Mouse (Mus musculus): ENCODE measurements around the gene Bin2. TPM values are rescaled to one million over a fixed set of nuclear protein-coding genes. Genes with fewer than 3 reads are reported as not detected.

Gene Bin2
- polyA plus RNA-seq, 1 experiment from 2014 or later, result 4.2 TPM

DNA sequence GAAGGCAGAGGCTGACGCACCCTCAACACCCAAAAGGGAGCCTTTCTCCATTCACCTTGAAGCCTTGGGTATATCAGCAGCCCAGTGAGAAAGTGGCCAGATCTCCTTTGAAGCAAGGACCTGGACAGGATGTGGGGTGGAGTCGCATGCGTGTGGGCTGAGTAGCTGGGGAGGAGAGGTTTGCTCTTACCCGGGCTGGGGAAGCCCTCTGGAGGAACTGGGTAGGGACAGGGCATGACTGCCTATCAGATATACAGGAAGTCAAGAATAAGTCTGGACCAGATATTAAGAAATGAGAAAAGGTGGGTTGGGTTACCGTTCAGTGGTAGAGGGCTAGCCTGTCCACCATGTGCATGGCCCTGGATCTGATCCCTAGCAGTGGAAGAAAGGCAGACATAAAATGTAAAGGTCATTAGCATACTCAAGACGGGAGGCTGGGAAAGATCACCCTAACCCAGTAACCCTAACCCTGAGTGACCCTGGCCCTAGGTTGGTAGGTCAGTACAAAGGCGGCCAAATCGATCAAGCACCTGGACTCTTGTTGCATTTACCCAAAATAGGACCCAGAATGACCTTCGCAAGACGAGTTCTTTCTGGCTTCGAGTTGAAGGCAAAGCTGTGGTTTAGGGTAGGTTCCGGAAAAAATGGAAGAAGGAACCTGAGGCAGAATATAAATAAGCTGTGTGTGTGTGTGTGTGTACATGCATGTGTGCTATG, 37.7 kb downstream of the Bin2 start:
- Histone ChIP-seq H3K4me3 (ENCODE audit: low read depth, low read length) (no peak overlapping the region), H3K9me3 (ENCODE audit: control insufficient read depth, low read length) (no peaks in the 10 kb centered on the region), H3K36me3 (ENCODE audit: control insufficient read depth, insufficient read depth, low read length) (no peaks in the 10 kb centered on the region), H3K9ac (ENCODE audit: low read length) (no peak overlapping the region), H3K4me2 (ENCODE audit: low read depth, severe bottlenecking) (no peak overlapping the region), H3K4me1 (ENCODE audit: control insufficient read depth, insufficient read depth, low read length) (peaks cover 15% of the 10 kb centered on the region), H3K27ac (replicated peaks; ENCODE audit: low read depth, low read length) (no peak overlapping the region), H3K27me3 (ENCODE audit: control insufficient read depth, insufficient read depth, low read length) (peaks cover 23% of the 10 kb centered on the region)
- DNase-seq (ENCODE audit: low spot score) (no peak), ATAC-seq (ENCODE audit: insufficient number of reproducible peaks, low FRiP score, low TSS enrichment, low read depth) (no peak)
- 84% methylated on average over 12 of the region's 12 CpGs for WGBS

DNA sequence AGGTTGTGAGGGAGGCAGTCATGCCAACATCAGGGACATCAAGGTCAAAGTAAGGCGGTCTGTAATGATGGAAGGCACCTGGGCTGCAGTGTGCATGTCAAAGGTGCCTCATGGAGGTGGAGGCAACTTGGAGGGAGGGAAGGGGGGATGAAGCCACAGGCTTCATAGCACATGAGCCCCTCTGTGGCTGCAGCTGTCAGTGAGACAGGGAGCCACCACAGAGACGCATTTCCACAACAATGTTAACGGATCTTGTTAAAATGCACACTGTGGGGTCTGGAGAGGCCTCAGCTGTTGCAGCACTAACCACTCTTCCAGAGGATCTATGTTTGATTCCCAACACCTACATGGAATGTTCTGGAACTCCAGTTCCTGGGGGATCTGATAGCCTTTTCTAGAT, 39.2 kb downstream of the Bin2 start:
- WGBS, result 66% methylated on average over 3 of the region's 3 CpGs
- no peak for ATAC-seq (ENCODE audit: insufficient number of reproducible peaks, low FRiP score, low TSS enrichment, low read depth)
- H3K27ac ChIP-seq (replicated peaks; ENCODE audit: low read depth, low read length), result no peak overlapping the region

DNA sequence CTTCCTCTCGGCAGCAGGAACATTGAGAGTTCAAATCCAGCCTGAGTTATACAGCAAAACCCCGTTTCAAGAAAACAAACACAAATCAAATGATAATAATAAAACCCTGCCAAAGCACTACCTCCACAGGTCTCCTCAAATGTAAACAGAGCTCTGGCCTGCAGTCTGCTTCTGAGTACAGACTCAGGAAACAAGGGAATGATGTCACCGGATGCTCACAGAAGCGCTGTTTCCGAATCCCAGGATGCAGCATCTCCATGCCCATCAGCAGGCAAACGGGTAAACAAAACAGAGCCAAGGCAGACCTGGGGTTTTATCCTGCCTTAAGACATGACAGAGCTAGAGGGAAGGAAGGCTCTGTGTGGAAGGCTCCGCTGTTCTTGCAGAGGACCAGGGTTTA, 40.6 kb downstream of the Bin2 start:
- 47% methylated on average over 7 of the region's 7 CpGs for WGBS
- Histone ChIP-seq H3K27ac (replicated peaks; ENCODE audit: low read depth, low read length) (no peak overlapping the region), H3K9ac (ENCODE audit: low read length) (no peak overlapping the region), H3K4me1 (ENCODE audit: control insufficient read depth, insufficient read depth, low read length) (peaks cover 8% of the 10 kb centered on the region; the same call in 1 of the 2 replicates), H3K36me3 (ENCODE audit: control insufficient read depth, insufficient read depth, low read length) (no peaks in the 10 kb centered on the region), H3K4me2 (ENCODE audit: low read depth, severe bottlenecking) (no peak overlapping the region), H3K27me3 (ENCODE audit: control insufficient read depth, insufficient read depth, low read length) (no peaks in the 10 kb centered on the region), H3K9me3 (ENCODE audit: control insufficient read depth, low read length) (no peaks in the 10 kb centered on the region), H3K4me3 (ENCODE audit: low read depth, low read length) (no peak overlapping the region)
- DNase-seq (ENCODE audit: low spot score), result no peak
- ATAC-seq (ENCODE audit: insufficient number of reproducible peaks, low FRiP score, low TSS enrichment, low read depth), result no peak

More for the DNA sequence above, 39.2 kb downstream of the Bin2 start:
- no peaks in the 10 kb centered on the region for H3K9me3 ChIP-seq (ENCODE audit: control insufficient read depth, low read length)
- H3K9ac ChIP-seq (ENCODE audit: low read length), result no peak overlapping the region
- DNase-seq (ENCODE audit: low spot score), result no peak
- H3K27me3 ChIP-seq (ENCODE audit: control insufficient read depth, insufficient read depth, low read length), result peaks cover 8% of the 10 kb centered on the region
- peaks cover 8% of the 10 kb centered on the region; the same call in 1 of the 2 replicates for H3K4me1 ChIP-seq (ENCODE audit: control insufficient read depth, insufficient read depth, low read length)
- H3K36me3 ChIP-seq (ENCODE audit: control insufficient read depth, insufficient read depth, low read length), result no peaks in the 10 kb centered on the region
- no peak overlapping the region for H3K4me2 ChIP-seq (ENCODE audit: low read depth, severe bottlenecking)
- H3K4me3 ChIP-seq (ENCODE audit: low read depth, low read length), result no peak overlapping the region

DNA sequence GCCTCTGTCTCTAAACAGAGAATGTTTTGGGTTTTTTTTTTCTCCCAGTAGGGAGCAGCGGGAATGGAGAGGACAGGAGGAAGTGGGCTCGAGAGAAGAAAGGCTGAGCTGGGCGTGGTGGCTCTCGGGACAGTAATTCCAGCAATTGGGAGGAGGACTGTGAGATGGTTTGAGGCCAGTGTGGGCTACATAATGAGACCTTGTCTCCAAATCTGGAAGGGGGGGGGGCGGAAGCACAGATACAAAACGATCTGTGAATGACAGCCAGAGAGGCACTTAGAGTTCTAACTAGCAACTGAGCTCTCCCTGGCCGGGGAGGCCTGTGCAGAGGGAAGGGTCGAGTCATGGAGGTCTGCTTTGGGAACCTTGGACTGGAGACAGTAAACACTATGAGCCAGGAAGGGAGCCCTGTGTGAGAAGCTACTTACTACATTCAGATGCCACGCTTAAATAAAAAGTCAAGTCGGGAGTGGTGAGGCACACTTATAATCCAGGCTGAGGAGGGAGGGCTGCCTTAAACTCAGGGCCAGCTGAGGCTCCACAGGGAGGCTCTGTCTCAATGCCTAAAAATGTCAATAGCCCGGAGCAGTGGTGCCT, 41.5 kb downstream of the Bin2 start:
- WGBS, result 6% methylated on average over 11 of the region's 11 CpGs
- Histone ChIP-seq H3K9me3 (ENCODE audit: control insufficient read depth, low read length) (no peaks in the 10 kb centered on the region), H3K9ac (ENCODE audit: low read length) (0 out of 2 replicates have a peak overlapping the region, but pooled peaks have one; percentile 12), H3K4me3 (ENCODE audit: low read depth, low read length) (no peak overlapping the region), H3K27ac (replicated peaks; ENCODE audit: low read depth, low read length) (no peak overlapping the region), H3K4me2 (ENCODE audit: low read depth, severe bottlenecking) (no peak overlapping the region), H3K4me1 (ENCODE audit: control insufficient read depth, insufficient read depth, low read length) (peaks cover 8% of the 10 kb centered on the region; the same call in 1 of the 2 replicates), H3K36me3 (ENCODE audit: control insufficient read depth, insufficient read depth, low read length) (no peaks in the 10 kb centered on the region), H3K27me3 (ENCODE audit: control insufficient read depth, insufficient read depth, low read length) (no peaks in the 10 kb centered on the region)
- DNase-seq (ENCODE audit: low spot score) (no peak), ATAC-seq (ENCODE audit: insufficient number of reproducible peaks, low FRiP score, low TSS enrichment, low read depth) (no peak)

DNA sequence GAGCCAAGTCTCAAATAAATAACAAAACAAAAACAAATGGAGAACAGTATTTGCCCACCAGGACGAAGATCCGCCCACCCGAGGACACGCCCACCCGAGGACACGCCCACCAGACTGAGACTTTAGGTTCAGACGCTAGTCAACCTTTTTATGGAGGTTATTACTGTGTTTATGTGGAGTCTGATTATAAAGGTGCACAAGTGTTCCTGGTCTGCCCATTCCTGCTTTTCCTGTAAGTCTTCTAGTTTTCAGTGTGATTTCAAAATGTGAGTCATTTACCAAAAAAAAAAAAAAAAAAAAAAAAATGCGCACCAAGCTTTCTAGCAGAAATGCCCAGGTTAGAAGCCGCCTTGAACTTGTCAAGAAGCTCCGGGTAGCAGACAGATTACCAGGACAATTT, 42.1 kb downstream of the Bin2 start:
- no peak overlapping the region for H3K27ac ChIP-seq (replicated peaks; ENCODE audit: low read depth, low read length)

DNA sequence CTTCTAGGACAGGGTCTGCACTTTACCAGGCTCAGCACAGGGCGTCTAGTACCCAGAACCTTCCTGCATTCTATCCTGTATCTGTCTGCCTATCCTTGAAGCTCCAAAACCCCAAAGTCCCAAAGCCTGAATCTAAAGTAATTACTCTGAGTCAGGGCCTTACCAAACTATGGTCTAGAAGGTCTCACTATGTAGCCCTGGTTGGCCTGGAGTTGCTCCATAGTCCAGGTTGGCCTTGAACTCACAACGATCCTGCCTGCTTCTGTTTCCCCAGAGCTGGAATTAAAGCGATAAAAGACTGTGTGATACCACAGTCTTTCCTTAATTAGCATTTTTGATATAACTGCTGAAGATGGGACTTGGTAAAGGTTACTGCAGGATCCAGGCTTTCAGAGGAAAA, 44.9 kb downstream of the Bin2 start:
- no peaks in the 10 kb centered on the region for H3K27me3 ChIP-seq (ENCODE audit: control insufficient read depth, insufficient read depth, low read length)
- no peak for DNase-seq (ENCODE audit: low spot score)
- H3K4me1 ChIP-seq (ENCODE audit: control insufficient read depth, insufficient read depth, low read length), result peaks cover 8% of the 10 kb centered on the region; the same call in 1 of the 2 replicates
- no peak overlapping the region for H3K9ac ChIP-seq (ENCODE audit: low read length)
- 90% methylated on average over 3 of the region's 3 CpGs for WGBS
- no peak overlapping the region for H3K4me3 ChIP-seq (ENCODE audit: low read depth, low read length)
- H3K4me2 ChIP-seq (ENCODE audit: low read depth, severe bottlenecking), result no peak overlapping the region
- H3K36me3 ChIP-seq (ENCODE audit: control insufficient read depth, insufficient read depth, low read length), result no peaks in the 10 kb centered on the region
- no peaks in the 10 kb centered on the region for H3K9me3 ChIP-seq (ENCODE audit: control insufficient read depth, low read length)
- no peak for ATAC-seq (ENCODE audit: insufficient number of reproducible peaks, low FRiP score, low TSS enrichment, low read depth)
- H3K27ac ChIP-seq (replicated peaks; ENCODE audit: low read depth, low read length), result no peak overlapping the region

More for the DNA sequence above, 42.1 kb downstream of the Bin2 start:
- no peak overlapping the region for H3K9ac ChIP-seq (ENCODE audit: low read length)
- no peak overlapping the region for H3K4me3 ChIP-seq (ENCODE audit: low read depth, low read length)
- no peaks in the 10 kb centered on the region for H3K9me3 ChIP-seq (ENCODE audit: control insufficient read depth, low read length)
- H3K4me1 ChIP-seq (ENCODE audit: control insufficient read depth, insufficient read depth, low read length), result peaks cover 8% of the 10 kb centered on the region; the same call in 1 of the 2 replicates
- H3K36me3 ChIP-seq (ENCODE audit: control insufficient read depth, insufficient read depth, low read length), result no peaks in the 10 kb centered on the region
- WGBS, result 11% methylated on average over 10 of the region's 10 CpGs
- no peaks in the 10 kb centered on the region for H3K27me3 ChIP-seq (ENCODE audit: control insufficient read depth, insufficient read depth, low read length)
- DNase-seq (ENCODE audit: low spot score) (peak; percentile 39), ATAC-seq (ENCODE audit: insufficient number of reproducible peaks, low FRiP score, low TSS enrichment, low read depth) (no peak)
- no peak overlapping the region for H3K4me2 ChIP-seq (ENCODE audit: low read depth, severe bottlenecking)

DNA sequence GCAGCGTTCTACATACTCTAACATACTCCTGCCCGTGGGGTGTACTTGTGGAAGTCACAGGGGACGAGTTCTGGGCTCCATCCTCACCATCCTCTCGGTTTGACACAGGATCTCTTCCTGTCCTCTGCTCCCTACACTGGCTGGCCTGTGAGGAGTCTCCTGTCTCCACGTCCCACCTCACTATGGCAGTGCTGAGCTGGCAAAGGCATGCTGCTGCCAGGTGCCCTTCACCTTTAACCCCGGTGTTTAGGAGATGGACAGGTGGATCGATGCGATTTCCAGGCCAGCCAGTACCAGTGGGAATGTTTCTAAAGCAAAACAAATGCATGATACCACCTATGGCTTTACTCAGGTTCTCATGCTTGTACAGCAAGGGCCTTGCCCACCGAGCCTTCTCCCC, 45.6 kb downstream of the Bin2 start:
- DNase-seq (ENCODE audit: low spot score), result no peak
- no peak overlapping the region for H3K9ac ChIP-seq (ENCODE audit: low read length)
- H3K27ac ChIP-seq (replicated peaks; ENCODE audit: low read depth, low read length), result no peak overlapping the region
- ATAC-seq (ENCODE audit: insufficient number of reproducible peaks, low FRiP score, low TSS enrichment, low read depth), result no peak
- H3K27me3 ChIP-seq (ENCODE audit: control insufficient read depth, insufficient read depth, low read length), result no peaks in the 10 kb centered on the region
- 0 out of 2 replicates have a peak, but pooled peaks cover 3% of the 10 kb centered on the region for H3K36me3 ChIP-seq (ENCODE audit: control insufficient read depth, insufficient read depth, low read length)
- H3K4me1 ChIP-seq (ENCODE audit: control insufficient read depth, insufficient read depth, low read length), result peaks cover 8% of the 10 kb centered on the region; the same call in 1 of the 2 replicates
- 87% methylated on average over 9 of the region's 9 CpGs for WGBS
- no peak overlapping the region for H3K4me2 ChIP-seq (ENCODE audit: low read depth, severe bottlenecking)
- no peaks in the 10 kb centered on the region for H3K9me3 ChIP-seq (ENCODE audit: control insufficient read depth, low read length)
- H3K4me3 ChIP-seq (ENCODE audit: low read depth, low read length), result no peak overlapping the region

DNA sequence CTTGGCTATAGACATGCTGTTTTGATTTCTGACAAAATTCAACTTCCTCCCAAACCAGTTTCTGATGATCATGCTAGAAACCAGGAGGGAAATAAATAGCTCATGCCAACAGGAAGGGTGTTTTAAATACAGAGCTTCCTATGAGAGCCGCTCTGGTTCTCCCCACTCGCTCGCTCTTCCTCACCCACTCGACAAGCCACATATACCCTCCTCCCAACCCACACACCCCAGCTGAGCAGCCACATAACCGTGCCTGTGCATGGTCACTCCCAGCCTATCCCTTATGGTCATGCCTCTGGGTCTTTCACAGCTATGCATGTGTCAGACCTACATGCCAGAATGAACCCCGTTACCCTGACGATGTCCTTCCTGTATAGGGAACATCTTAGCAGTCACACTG, 47.2 kb downstream of the Bin2 start:
- Histone ChIP-seq H3K27ac (replicated peaks; ENCODE audit: low read depth, low read length) (no peak overlapping the region), H3K9me3 (ENCODE audit: control insufficient read depth, low read length) (no peaks in the 10 kb centered on the region), H3K4me3 (ENCODE audit: low read depth, low read length) (no peak overlapping the region), H3K4me2 (ENCODE audit: low read depth, severe bottlenecking) (no peak overlapping the region), H3K9ac (ENCODE audit: low read length) (no peak overlapping the region), H3K4me1 (ENCODE audit: control insufficient read depth, insufficient read depth, low read length) (no peaks in the 10 kb centered on the region), H3K27me3 (ENCODE audit: control insufficient read depth, insufficient read depth, low read length) (no peaks in the 10 kb centered on the region), H3K36me3 (ENCODE audit: control insufficient read depth, insufficient read depth, low read length) (peaks cover 3% of the 10 kb centered on the region; the same call in 1 of the 2 replicates)
- no peak for DNase-seq (ENCODE audit: low spot score)
- no peak for ATAC-seq (ENCODE audit: insufficient number of reproducible peaks, low FRiP score, low TSS enrichment, low read depth)
- WGBS, result 90% methylated on average over 7 of the region's 7 CpGs

Measured in limb, embryonic 11.5 days (tissue).